Mouse (Mus musculus): ENCODE data around the gene Rae1.

Gene Rae1

GRCm38 (mm10) chr2:173024392-173024791 lies 24.5 kb downstream of the Rae1 start:
- in situ Hi-C loops (cut with MboI, MseI): loop anchor here in 1 of 2 experiments (25.0 kb wide), 1 partner anchor 637 kb away; the partner anchor contains the start of gene Cass4

- in situ Hi-C loops (cut with MboI, MseI): loop anchor here in 1 of 2 experiments (25.0 kb wide), 1 partner anchor 638 kb away; the partner anchor contains the start of gene Cass4
These were observed 25.0 kb downstream of the Rae1 start for GRCm38 (mm10) chr2:173024938-173025337.

- in situ Hi-C loops (cut with MboI, MseI): no loop called here
These were observed 26.4 kb downstream of the Rae1 start for GRCm38 (mm10) chr2:173026286-173026685.

GRCm38 (mm10) chr2:173026688-173027131 lies 26.8 kb downstream of the Rae1 start:
- in situ Hi-C loops (cut with MboI, MseI): no loop called here

GRCm38 (mm10) chr2:173027169-173027823 lies 27.4 kb downstream of the Rae1 start:
- in situ Hi-C loops (cut with MboI, MseI): no loop called here

GRCm38 (mm10) chr2:173027824-173028495 lies 28.0 kb downstream of the Rae1 start:
- in situ Hi-C loops (cut with MboI, MseI): no loop called here

- in situ Hi-C loops (cut with MboI, MseI): no loop called here
These were observed 28.7 kb downstream of the Rae1 start for GRCm38 (mm10) chr2:173028508-173029031.

- in situ Hi-C loops (cut with MboI, MseI): no loop called here
These were observed 30.8 kb downstream of the Rae1 start for GRCm38 (mm10) chr2:173030591-173031338.

- in situ Hi-C loops (cut with MboI, MseI): no loop called here
These were observed 33.6 kb downstream of the Rae1 start for GRCm38 (mm10) chr2:173033531-173033930.

- in situ Hi-C loops (cut with MboI, MseI): no loop called here
These were observed 35.1 kb downstream of the Rae1 start for GRCm38 (mm10) chr2:173034998-173035397.

GRCm38 (mm10) chr2:173035653-173036052 lies 35.7 kb downstream of the Rae1 start:
- in situ Hi-C loops (cut with MboI, MseI): no loop called here

GRCm38 (mm10) chr2:173036055-173036454 lies 36.1 kb downstream of the Rae1 start:
- in situ Hi-C loops (cut with MboI, MseI): no loop called here

GRCm38 (mm10) chr2:173036611-173037010 lies 36.7 kb downstream of the Rae1 start:
- in situ Hi-C loops (cut with MboI, MseI): no loop called here

- in situ Hi-C loops (cut with MboI, MseI): no loop called here
These were observed 37.4 kb downstream of the Rae1 start for GRCm38 (mm10) chr2:173037347-173037746.

- in situ Hi-C loops (cut with MboI, MseI): no loop called here
These were observed 38.1 kb downstream of the Rae1 start for GRCm38 (mm10) chr2:173037827-173038607.

- in situ Hi-C loops (cut with MboI, MseI): no loop called here
These were observed 39.1 kb downstream of the Rae1 start for GRCm38 (mm10) chr2:173039041-173039440.

- in situ Hi-C loops (cut with MboI, MseI): no loop called here
These were observed 40.9 kb downstream of the Rae1 start for GRCm38 (mm10) chr2:173040803-173041202.

GRCm38 (mm10) chr2:173041242-173041641 lies 41.3 kb downstream of the Rae1 start:
- in situ Hi-C loops (cut with MboI, MseI): no loop called here

GRCm38 (mm10) chr2:173041893-173042292 lies 42.0 kb downstream of the Rae1 start:
- in situ Hi-C loops (cut with MboI, MseI): no loop called here

- in situ Hi-C loops (cut with MboI, MseI): no loop called here
These were observed 42.7 kb downstream of the Rae1 start for GRCm38 (mm10) chr2:173042504-173043162.
